Comparison of ENCODE assay signal across 22 mouse cellular contexts in genomic region chr11:121148193-121148592, GRCm38 (mm10). TPM values are rescaled to one million over a fixed set of nuclear protein-coding genes. Genes with fewer than 3 reads are reported as not detected.
DNase-seq lines count a peak whose midpoint lies in the region; ATAC-seq and TF ChIP-seq lines count a peak whose summit lies in the region.
"Had no signal": no experiment of that assay in that cellular context is flagged by ENCODE, and none has a peak within 500 bp of the region (broad histone marks: within the 10 kb centered on the region; RNA-seq: fewer than 3 reads in every experiment).

No protein-coding gene starts in this region.

- H3K36me3 ChIP-seq in stomach, postnatal 0 days (ENCODE audit: control insufficient read depth, insufficient read depth, low read length): no peaks in the 10 kb centered on the region
- H3K36me3 ChIP-seq: heart, embryonic 10.5 days; liver, embryonic 15.5 days; neural tube, embryonic 15.5 days had no signal

- no peak overlapping the region for H3K27ac ChIP-seq in left cerebral cortex, adult 2 months
- H3K27ac ChIP-seq in stomach, postnatal 0 days (replicated peaks): no peak overlapping the region
- H3K27ac ChIP-seq: heart, embryonic 10.5 days; liver, embryonic 15.5 days; neural tube, embryonic 15.5 days had no signal

- H3K27me3 ChIP-seq in stomach, postnatal 0 days (ENCODE audit: control insufficient read depth, insufficient read depth, low read length): no peaks in the 10 kb centered on the region
- H3K27me3 ChIP-seq: neural tube, embryonic 15.5 days had no signal

- intact Hi-C loops in left cerebral cortex, adult 2 months (cut with DNase I): no loop called here
- intact Hi-C loops in left cerebral cortex, postnatal 36 days (cut with DNase I): no loop called here

- TF ChIP-seq CTCF in left cerebral cortex, adult 2 months (IDR thresholded peaks at IDR 0.05): peak; percentile 37
- peak; percentile 47 for TF ChIP-seq CTCF in stomach, postnatal 0 days (IDR thresholded peaks at IDR 0.05; ENCODE audit: low read depth)

- no peak overlapping the region for H3K9ac ChIP-seq in stomach, postnatal 0 days (ENCODE audit: low read length)
- H3K9ac ChIP-seq: liver, embryonic 15.5 days; neural tube, embryonic 15.5 days had no signal

- no peaks in the 10 kb centered on the region for H3K9me3 ChIP-seq in stomach, postnatal 0 days (ENCODE audit: control insufficient read depth, low read length)
- H3K9me3 ChIP-seq: heart, embryonic 10.5 days; liver, embryonic 15.5 days; neural tube, embryonic 15.5 days had no signal

- no peak for TF ChIP-seq EP300 in stomach, postnatal 0 days (optimal IDR thresholded peaks at IDR 0.05)

- 82% methylated on average over 3 of the region's 3 CpGs for WGBS in stomach, postnatal 0 days

- no peak for DNase-seq in left cerebral cortex, adult 2 months (ENCODE audit: extremely low spot score in 1 of 2, low spot score in 2 of 2)
- no peak for DNase-seq in left cerebral cortex, postnatal 36 days (ENCODE audit: low spot score in 2 of 2)
- peak; percentile 23 for DNase-seq in thymus, postnatal 4 days
- DNase-seq in thymus, adult 18-20 months: no peak
- DNase-seq in R1 (ENCODE audit: low read depth, low spot score): peak; percentile 58
- DNase-seq in stomach, postnatal 0 days (ENCODE audit: low spot score): no peak
- no peak for DNase-seq in kidney, adult 11 months
- DNase-seq in testis, postnatal 14 days (ENCODE audit: low spot score): no peak
- DNase-seq: cerebellum, adult 8-10 months; embryo, embryonic 11 days; gastrocnemius, postnatal 10 days; heart, postnatal 4 days; kidney, adult 8-10 months; retina, postnatal 1 day; thymus, postnatal 14 days had no signal

- no peak overlapping the region for H3K4me2 ChIP-seq in stomach, postnatal 0 days (replicated peaks; ENCODE audit: low read depth)
- H3K4me2 ChIP-seq: liver, embryonic 15.5 days; neural tube, embryonic 15.5 days had no signal

- no peaks in the 10 kb centered on the region for H3K4me1 ChIP-seq in stomach, postnatal 0 days (replicated peaks; ENCODE audit: control insufficient read depth, insufficient read depth)
- H3K4me1 ChIP-seq: heart, embryonic 10.5 days; neural tube, embryonic 15.5 days had no signal

- ATAC-seq in stomach, postnatal 0 days (ENCODE audit: low FRiP score, low TSS enrichment): no peak
- ATAC-seq: forebrain, embryonic 16.5 days had no signal

- H3K4me3 ChIP-seq in left cerebral cortex, adult 2 months: no peak overlapping the region
- H3K4me3 ChIP-seq in stomach, postnatal 0 days (ENCODE audit: low read depth, low read length): no peak overlapping the region
- H3K4me3 ChIP-seq: heart, embryonic 10.5 days; liver, embryonic 15.5 days; neural tube, embryonic 15.5 days had no signal

RNA-seq across cellular contexts. Expression of gene Tex19.1, which starts 2.2 kb away (rescaled TPM):
- total RNA-seq in left cerebral cortex, adult 2 months (2021): not detected
- not detected for total RNA-seq in left cerebral cortex, postnatal 36 days (2021)
- 0.34 and 0.48 TPM in 2 replicates for polyA plus RNA-seq in stomach, postnatal 0 days (2015; fragmentation: Nextera tagmentation; extraction: Ambion mirVana)
- total RNA-seq: adrenal gland, adult 18-20 months; heart, postnatal 4 days; layer of hippocampus, adult 8-10 months; left cerebral cortex, postnatal 14 days had no signal
- polyA plus RNA-seq: forebrain, embryonic 16.5 days; neural tube, embryonic 15.5 days had no signal

RNA-seq across cellular contexts. Expression of gene Uts2r, which starts 11.9 kb away (rescaled TPM):
- total RNA-seq in left cerebral cortex, adult 2 months (2021): under 1 TPM in 1 of 2 experiments, not detected in 1; 0.21 TPM
- not detected for total RNA-seq in left cerebral cortex, postnatal 36 days (2021)
- polyA plus RNA-seq in stomach, postnatal 0 days (2015; fragmentation: Nextera tagmentation; extraction: Ambion mirVana): not detected in 2 replicates
- total RNA-seq: adrenal gland, adult 18-20 months; left cerebral cortex, postnatal 14 days had no signal

RNA-seq across cellular contexts. Expression of gene Tex19.2, which starts 29.7 kb away (rescaled TPM):
- total RNA-seq in left cerebral cortex, adult 2 months (2021): not detected
- total RNA-seq in left cerebral cortex, postnatal 36 days (2021): not detected
- 0.25 and 0.29 TPM in 2 replicates for polyA plus RNA-seq in stomach, postnatal 0 days (2015; fragmentation: Nextera tagmentation; extraction: Ambion mirVana)
- total RNA-seq: adrenal gland, adult 18-20 months; gastrocnemius, postnatal 10 days; heart, postnatal 4 days; layer of hippocampus, adult 8-10 months; left cerebral cortex, postnatal 14 days had no signal
- polyA plus RNA-seq: forebrain, embryonic 16.5 days; heart, embryonic 10.5 days; neural tube, embryonic 15.5 days had no signal

RNA-seq across cellular contexts. Expression of gene Hexdc, which starts 56.0 kb away (rescaled TPM):
- 10 to 100 TPM; 21.2 to 26.8 TPM for total RNA-seq in left cerebral cortex, adult 2 months (2021)
- total RNA-seq in left cerebral cortex, postnatal 36 days (2021): 10 to 100 TPM; 24.5 to 28.6 TPM
- 5.7 and 6.4 TPM in 2 replicates for polyA plus RNA-seq in stomach, postnatal 0 days (2015; fragmentation: Nextera tagmentation; extraction: Ambion mirVana)

RNA-seq across cellular contexts. Expression of gene Ogfod3, which starts 56.3 kb away (rescaled TPM):
- 1 to 10 TPM; 7.2 TPM for total RNA-seq in left cerebral cortex, adult 2 months (2021)
- 1 to 10 TPM; 7.9 to 8.0 TPM for total RNA-seq in left cerebral cortex, postnatal 36 days (2021)
- polyA plus RNA-seq in stomach, postnatal 0 days (2015; fragmentation: Nextera tagmentation; extraction: Ambion mirVana): 22.2 and 23.3 TPM in 2 replicates

Comparison
In these comparisons a context has a peak if more than half of its experiments do, and no peak if none do; other contexts are left out.
1. DNase-seq: peak in thymus, postnatal 4 days (single experiment) and R1 (single experiment); none in left cerebral cortex, adult 2 months (0 of 2), left cerebral cortex, postnatal 36 days (0 of 2), thymus, adult 18-20 months (0 of 2), stomach, postnatal 0 days (single experiment), kidney, adult 11 months (single experiment) and testis, postnatal 14 days (single experiment).